Mouse (Mus musculus) heart, postnatal 0 days (tissue): ENCODE results near the gene Polg2. TPM values are rescaled to one million over a fixed set of nuclear protein-coding genes. Genes with fewer than 3 reads are reported as not detected.

Experiments
- ATAC-seq: fragments of 200-750 bp; cut with Nextera tagmentation; 2 replicates; pipeline ENCODE4 v1.8.0; 2017; ENCODE audit warnings: low read depth, moderate number of reproducible peaks, moderate library complexity; ENCODE audit not compliant: insufficient read depth
- DNase-seq: peaks from one replicate; pipeline ENCODE4 v3.0.0-alpha.2; 2016; ENCODE audit warnings: low spot score
- H3K27ac ChIP-seq: fragments of 300-500 bp; sonication (generic); 2 replicates; pipeline ENCODE4 v1.5.1; 2014; ENCODE audit warnings: low read depth, mild to moderate bottlenecking
- H3K27me3 ChIP-seq: fragments of 300-500 bp; sonication (generic); 2 replicates; pipeline ENCODE4 v1.6.1; 2014; ENCODE audit warnings: low read length, mixed read lengths; ENCODE audit not compliant: control insufficient read depth, insufficient read depth
- H3K36me3 ChIP-seq: fragments of 300-500 bp; sonication (generic); replicated peaks from 2 replicates; pipeline ENCODE4 v1.6.1; 2014; ENCODE audit warnings: low read length, mixed read lengths; ENCODE audit not compliant: control insufficient read depth, insufficient read depth
- H3K4me1 ChIP-seq: fragments of 300-500 bp; sonication (generic); 2 replicates; pipeline ENCODE4 v1.6.1; 2014; ENCODE audit warnings: antibody characterized with exemption; ENCODE audit not compliant: control insufficient read depth, insufficient read depth
- H3K4me2 ChIP-seq: fragments of 300-500 bp; sonication (generic); 2 replicates; pipeline ENCODE4 v1.6.1; 2014; ENCODE audit warnings: low read depth, mild to moderate bottlenecking, low read length, moderate library complexity
- H3K4me3 ChIP-seq: fragments of 300-500 bp; sonication (generic); 2 replicates; pipeline ENCODE4 v1.5.1; 2014; ENCODE audit warnings: low read depth, low read length
- H3K9ac ChIP-seq: fragments of 300-500 bp; sonication (generic); replicated peaks from 2 replicates; pipeline ENCODE4 v1.6.1; 2014; ENCODE audit warnings: low read depth, low read length, mixed read lengths
- H3K9me3 ChIP-seq: fragments of 300-500 bp; sonication (generic); replicated peaks from 2 replicates; pipeline ENCODE4 v1.6.1; 2016; ENCODE audit warnings: low read length; ENCODE audit not compliant: control insufficient read depth
- CTCF ChIP-seq: IDR thresholded peaks from 2 replicates; pipeline ENCODE4 v1.5.1; 2016; ENCODE audit warnings: antibody characterized with exemption, control low read depth, low read depth
- EP300 ChIP-seq: IDR thresholded peaks from 2 replicates; pipeline ENCODE4 v1.6.1; 2016; ENCODE audit warnings: antibody characterized with exemption, low read depth
- WGBS: fragments of 180-500 bp; shearing (Covaris S2); extraction: QIAGEN DNeasy Blood & Tissue Kit; methylation state at CpG from one replicate; pipeline ENCODE4 v1.1.7; 2014; 5-methylcytosine and 5-hydroxymethylcytosine counted together
- microRNA-seq: library from miRNA; unstranded; fragments of <30 nt; microRNA quantifications from one replicate; pipeline ENCODE4, GENCODE M21; 2016
- polyA plus RNA-seq: library from polyadenylated mRNA; unstranded; fragments of >200 nt; fragmentation: Nextera tagmentation; extraction: Ambion mirVana; gene quantifications from 2 replicates; pipeline ENCODE4 v1.2.1, GENCODE M21; 2015
- total RNA-seq: library from RNA; depleted of rRNA; stranded (reverse); fragments of >200 nt; gene quantifications from 2 replicates; pipeline ENCODE4 v1.2.3, GENCODE M21; 2014; ENCODE audit warnings: low replicate concordance; rRNA removed

Polg2 gene
- total and polyA plus RNA-seq, 2 experiments from 2014 or later: 1.1 to 7.2 TPM

GRCm38 (mm10) chr11:106724176-106724915 lies 55.0 kb downstream of the Polg2 start:
- no peak for TF ChIP-seq CTCF
- TF ChIP-seq EP300: no peak
- no peak overlapping the region for H3K4me2 ChIP-seq
- WGBS: 86% methylated on average over 10 of the region's 10 CpGs
- DNase-seq: no peak
- H3K9me3 ChIP-seq: no peaks in the 10 kb centered on the region
- H3K4me1 ChIP-seq: 0 out of 2 replicates have a peak, but pooled peaks cover 11% of the 10 kb centered on the region
- H3K27me3 ChIP-seq: no peaks in the 10 kb centered on the region
- no peak overlapping the region for H3K27ac ChIP-seq
- no peak for ATAC-seq
- no peaks in the 10 kb centered on the region for H3K36me3 ChIP-seq
- H3K9ac ChIP-seq: no peak overlapping the region
- no peak overlapping the region for H3K4me3 ChIP-seq

- H3K9me3 ChIP-seq: no peaks in the 10 kb centered on the region
- no peaks in the 10 kb centered on the region for H3K36me3 ChIP-seq
- H3K4me1 ChIP-seq: 0 out of 2 replicates have a peak, but pooled peaks cover 10% of the 10 kb centered on the region
- H3K4me3 ChIP-seq: no peak overlapping the region
- no peak overlapping the region for H3K27ac ChIP-seq
- no peak overlapping the region for H3K9ac ChIP-seq
- ATAC-seq: no peak
- H3K27me3 ChIP-seq: no peaks in the 10 kb centered on the region
- WGBS: 69% methylated on average over 15 of the region's 15 CpGs
- TF ChIP-seq CTCF (no peak), EP300 (no peak)
- no peak for DNase-seq
- no peak overlapping the region for H3K4me2 ChIP-seq
Measured at GRCm38 (mm10) chr11:106723611-106724125, 55.7 kb downstream of the Polg2 start.

- no peaks in the 10 kb centered on the region for H3K27me3 ChIP-seq
- 0 out of 2 replicates have a peak, but pooled peaks cover 7% of the 10 kb centered on the region for H3K4me1 ChIP-seq
- no peak overlapping the region for H3K4me3 ChIP-seq
- H3K4me2 ChIP-seq: no peak overlapping the region
- H3K9ac ChIP-seq: no peak overlapping the region
- no peaks in the 10 kb centered on the region for H3K9me3 ChIP-seq
- 7% methylated on average over 7 of the region's 7 CpGs for WGBS
- H3K27ac ChIP-seq: peak overlapping the region; percentile 48
- H3K36me3 ChIP-seq: no peaks in the 10 kb centered on the region
- TF ChIP-seq EP300: no peak
- no peak for TF ChIP-seq CTCF
- DNase-seq (peak; percentile 56), ATAC-seq (peak; percentile 83)
Measured at GRCm38 (mm10) chr11:106722831-106723361, 56.4 kb downstream of the Polg2 start.

- Histone ChIP-seq H3K9ac (no peak overlapping the region), H3K27me3 (no peaks in the 10 kb centered on the region), H3K4me3 (no peak overlapping the region), H3K9me3 (no peaks in the 10 kb centered on the region), H3K27ac (no peak overlapping the region), H3K4me2 (no peak overlapping the region), H3K36me3 (no peaks in the 10 kb centered on the region), H3K4me1 (0 out of 2 replicates have a peak, but pooled peaks cover 7% of the 10 kb centered on the region)
- WGBS: 84% methylated on average over 8 of the region's 8 CpGs
- DNase-seq (no peak), ATAC-seq (no peak)
- TF ChIP-seq CTCF (no peak), EP300 (no peak)
Measured at GRCm38 (mm10) chr11:106720379-106720778, 59.0 kb downstream of the Polg2 start.

Small RNA genes within 50 kb of the gene (microRNA-seq; reads per million reads assigned to microRNA genes)
- gene Gm25994 (not detected), gene Mir3064 (7.5 reads per million, percentile 27 among the genes with 10 or more reads in this experiment)

Other genes with a start within 250 kb of the Polg2 start
- gene Tex2, start 166.1 kb downstream of the Polg2 start, total RNA-seq: 23.7 and 37.4 TPM in 2 replicates
- gene Tex2, start 166.1 kb downstream of the Polg2 start, polyA plus RNA-seq: 14.0 and 14.5 TPM in 2 replicates
- gene Pecam1, start 28.9 kb downstream of the Polg2 start, total RNA-seq: 126 and 153 TPM in 2 replicates
- 59.4 and 63.2 TPM in 2 replicates for gene Pecam1, start 28.9 kb downstream of the Polg2 start, polyA plus RNA-seq
- 0.15 TPM in 1 of 2 replicates, not detected in the other for gene Milr1, start 28.3 kb downstream of the Polg2 start, total RNA-seq
- gene Milr1, start 28.3 kb downstream of the Polg2 start, polyA plus RNA-seq: 0.58 and 0.83 TPM in 2 replicates
- gene Ddx5, start 9.6 kb upstream of the Polg2 start, total RNA-seq: 267 and 282 TPM in 2 replicates
- gene Ddx5, start 9.6 kb upstream of the Polg2 start, polyA plus RNA-seq: 165 and 173 TPM in 2 replicates
- 3.6 and 4.8 TPM in 2 replicates for gene Cep95, start 9.7 kb upstream of the Polg2 start, total RNA-seq
- gene Cep95, start 9.7 kb upstream of the Polg2 start, polyA plus RNA-seq: 8.2 and 9.2 TPM in 2 replicates
- 26.2 and 34.8 TPM in 2 replicates for gene Smurf2, start 141.2 kb upstream of the Polg2 start, total RNA-seq
- gene Smurf2, start 141.2 kb upstream of the Polg2 start, polyA plus RNA-seq: 7.4 and 7.9 TPM in 2 replicates
- gene Kpna2, start 220.0 kb upstream of the Polg2 start, total RNA-seq: 177 and 180 TPM in 2 replicates
- 109 and 124 TPM in 2 replicates for gene Kpna2, start 220.0 kb upstream of the Polg2 start, polyA plus RNA-seq
- gene 1810010H24Rik, start 246.1 kb upstream of the Polg2 start, total RNA-seq: 1.7 and 4.0 TPM in 2 replicates
- gene 1810010H24Rik, start 246.1 kb upstream of the Polg2 start, polyA plus RNA-seq: 2.6 and 3.4 TPM in 2 replicates